Mouse (Mus musculus) forebrain, embryonic 14.5 days (tissue): ENCODE results near the gene Mindy2. TPM values are rescaled to one million over a fixed set of nuclear protein-coding genes. Genes with fewer than 3 reads are reported as not detected.
"Not testable (repeated sequence)": the region's sequence is repeated elsewhere in the genome, so short reads cannot be mapped to it uniquely, and the experiment has no call there.

Experiments used
- ATAC-seq: fragments of 200-750 bp; cut with Nextera tagmentation; 2 replicates; pipeline ENCODE4 v1.8.0; 2017; ENCODE audit warnings: mild to moderate bottlenecking, moderate library complexity
- DNase-seq: peaks from one replicate; pipeline ENCODE4 v3.0.0-alpha.2; 2015; ENCODE audit warnings: low spot score
- H3K27ac ChIP-seq: fragments of 300-500 bp; sonication (generic); 2 replicates; pipeline ENCODE4 v1.5.1; 2014; ENCODE audit warnings: low read depth, mild to moderate bottlenecking, control low read depth, low read length, moderate library complexity
- H3K27me3 ChIP-seq: fragments of 300-500 bp; sonication (generic); replicated peaks from 2 replicates; pipeline ENCODE4 v1.6.1; 2014; ENCODE audit warnings: low read length, control low read depth, mixed read lengths; ENCODE audit not compliant: control insufficient read depth, insufficient read depth
- H3K36me3 ChIP-seq: fragments of 300-500 bp; sonication (generic); 2 replicates; pipeline ENCODE4 v1.6.1; 2014; ENCODE audit warnings: low read length, control low read depth; ENCODE audit not compliant: control insufficient read depth, insufficient read depth
- H3K4me1 ChIP-seq: fragments of 300-500 bp; sonication (generic); 2 replicates; pipeline ENCODE4 v1.6.1; 2014; ENCODE audit warnings: antibody characterized with exemption, low read length, control low read depth; ENCODE audit not compliant: control insufficient read depth, insufficient read depth
- H3K4me2 ChIP-seq: fragments of 300-500 bp; sonication (generic); 2 replicates; pipeline ENCODE4 v1.6.1; 2014; ENCODE audit warnings: mild to moderate bottlenecking, control low read depth, low read length
- H3K4me3 ChIP-seq: fragments of 300-500 bp; sonication (generic); 2 replicates; pipeline ENCODE4 v1.5.1; 2014; ENCODE audit warnings: low read depth, low read length, control low read depth
- H3K9ac ChIP-seq: fragments of 300-500 bp; sonication (generic); 2 replicates; pipeline ENCODE4 v1.6.1; 2014; ENCODE audit warnings: mild to moderate bottlenecking, low read length, control low read depth, moderate library complexity
- H3K9me3 ChIP-seq: fragments of 300-500 bp; sonication (generic); replicated peaks from 2 replicates; pipeline ENCODE4 v1.6.1; 2016; ENCODE audit warnings: low read length, control low read depth, mixed read lengths; ENCODE audit not compliant: control insufficient read depth
- WGBS: fragments of 180-500 bp; shearing (Covaris S2); extraction: QIAGEN DNeasy Blood & Tissue Kit; methylation state at CpG from one replicate; pipeline ENCODE4 v1.1.7; 2014; 5-methylcytosine and 5-hydroxymethylcytosine counted together
- polyA plus RNA-seq: library from polyadenylated mRNA; unstranded; fragments of >200 nt; fragmentation: Nextera tagmentation; extraction: Ambion mirVana; gene quantifications from 2 replicates; pipeline ENCODE4 v1.2.1, GENCODE M21; 2014

Gene Mindy2
- polyA plus RNA-seq, 1 experiment from 2014 or later, result 12.4 TPM

DNA sequence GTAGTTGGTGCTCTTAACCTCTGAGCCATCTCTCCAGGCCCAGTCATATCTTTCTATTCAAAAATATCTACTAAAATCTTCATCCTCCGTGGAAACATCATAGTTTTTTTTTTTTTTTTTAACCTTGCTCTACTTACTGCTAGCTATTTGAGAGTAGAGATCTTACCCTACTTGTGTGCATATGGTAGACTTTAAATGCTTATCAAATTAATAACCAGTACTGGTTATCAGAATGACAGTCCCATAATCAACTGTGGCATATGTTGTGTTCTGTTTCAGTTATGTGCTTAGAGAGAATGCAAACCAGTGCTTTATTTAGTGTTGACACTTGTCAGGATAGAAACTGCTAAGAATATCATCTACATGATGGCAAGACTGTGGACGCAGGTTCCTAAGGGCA is 78.9 kb downstream of the Mindy2 start:
- no peaks in the 10 kb centered on the region for H3K4me1 ChIP-seq
- no peak overlapping the region for H3K4me3 ChIP-seq
- H3K9ac ChIP-seq, result no peak overlapping the region
- no peaks in the 10 kb centered on the region for H3K9me3 ChIP-seq
- DNase-seq (no peak), ATAC-seq (no peak)
- no peak overlapping the region for H3K4me2 ChIP-seq
- WGBS, result 93% methylated on average over 2 of the region's 2 CpGs
- H3K36me3 ChIP-seq, result peaks cover 66% of the 10 kb centered on the region
- H3K27ac ChIP-seq, result no peak overlapping the region
- H3K27me3 ChIP-seq, result no peaks in the 10 kb centered on the region

DNA sequence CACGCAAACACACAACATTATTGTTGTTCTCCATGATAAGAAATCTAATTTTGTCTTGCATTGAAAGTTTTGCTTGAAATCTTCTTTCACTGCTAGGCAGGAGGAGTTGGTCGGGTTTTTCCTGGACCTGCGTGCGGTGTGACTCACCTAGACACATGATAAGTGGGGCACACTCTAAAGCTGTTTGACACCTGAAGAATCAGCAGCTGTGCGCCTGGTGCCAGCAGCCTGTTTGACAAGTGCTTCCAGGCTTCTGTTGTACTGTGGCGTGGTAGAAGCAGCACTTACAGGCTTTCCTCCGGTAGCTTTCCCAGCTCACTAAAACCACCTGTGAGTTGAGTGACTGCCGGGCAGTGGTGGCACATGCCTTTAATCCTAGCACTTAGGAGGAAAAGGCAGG is 86.6 kb downstream of the Mindy2 start:
- peaks cover 29% of the 10 kb centered on the region for H3K36me3 ChIP-seq
- H3K4me2 ChIP-seq, result no peak overlapping the region
- DNase-seq, result no peak
- ATAC-seq, result no peak
- no peak overlapping the region for H3K9ac ChIP-seq
- no peaks in the 10 kb centered on the region for H3K9me3 ChIP-seq
- H3K4me1 ChIP-seq, result no peaks in the 10 kb centered on the region
- no peaks in the 10 kb centered on the region for H3K27me3 ChIP-seq
- no peak overlapping the region for H3K4me3 ChIP-seq
- no peak overlapping the region for H3K27ac ChIP-seq
- WGBS, result 97% methylated on average over 8 of the region's 8 CpGs

DNA sequence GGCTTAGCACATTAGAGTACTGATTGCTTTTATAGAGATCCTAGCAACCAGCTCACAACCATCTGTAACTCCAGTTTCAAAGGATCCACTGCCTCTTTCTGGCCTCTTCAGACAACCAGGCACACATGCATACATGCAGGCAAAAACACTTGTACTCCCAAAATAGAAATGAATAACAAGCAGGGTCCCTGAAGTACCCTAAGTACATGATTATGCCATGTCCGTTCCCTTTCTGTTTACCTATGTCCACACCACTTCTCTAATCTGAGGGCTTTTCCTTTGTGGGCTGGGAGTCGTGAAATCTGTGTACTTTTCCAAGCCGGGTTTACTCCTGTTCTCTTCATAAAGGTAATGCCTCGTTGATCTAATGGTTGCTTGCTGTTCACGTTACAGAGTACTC is 89.3 kb downstream of the Mindy2 start:
- no peak overlapping the region for H3K27ac ChIP-seq
- H3K9ac ChIP-seq, result no peak overlapping the region
- DNase-seq (no peak), ATAC-seq (no peak)
- H3K36me3 ChIP-seq, result peaks cover 13% of the 10 kb centered on the region
- no peaks in the 10 kb centered on the region for H3K9me3 ChIP-seq
- H3K4me3 ChIP-seq, result no peak overlapping the region
- no peaks in the 10 kb centered on the region for H3K27me3 ChIP-seq
- WGBS, result 84% methylated on average over 5 of the region's 5 CpGs
- no peak overlapping the region for H3K4me2 ChIP-seq
- no peaks in the 10 kb centered on the region for H3K4me1 ChIP-seq

DNA sequence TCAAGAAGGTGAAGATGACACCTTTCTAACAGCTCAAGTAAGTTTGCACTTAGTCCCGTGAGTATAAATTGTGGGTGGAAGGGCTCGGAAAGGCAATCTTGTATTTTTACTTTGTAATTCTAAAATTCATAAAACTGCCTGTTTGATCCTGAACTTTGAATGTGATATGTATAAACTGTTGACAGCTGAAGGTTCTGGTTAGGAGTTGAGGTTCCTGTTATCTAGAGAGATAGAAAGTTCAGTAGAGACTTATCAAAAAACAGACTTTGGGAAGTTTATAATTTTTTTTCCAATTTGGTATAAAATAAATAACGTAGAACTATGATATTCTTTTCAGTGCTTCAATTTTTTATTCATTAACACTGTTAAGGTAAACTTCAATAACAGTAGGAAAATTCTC is 94.1 kb downstream of the Mindy2 start:
- no peak for DNase-seq
- Histone ChIP-seq H3K4me3 (no peak overlapping the region), H3K9me3 (no peaks in the 10 kb centered on the region), H3K9ac (no peak overlapping the region), H3K27me3 (no peaks in the 10 kb centered on the region), H3K36me3 (0 out of 2 replicates have a peak, but pooled peaks cover 7% of the 10 kb centered on the region), H3K4me2 (no peak overlapping the region), H3K4me1 (no peaks in the 10 kb centered on the region), H3K27ac (no peak overlapping the region)
- no peak for ATAC-seq
- WGBS, result 96% methylated on average over 3 of the region's 3 CpGs

DNA sequence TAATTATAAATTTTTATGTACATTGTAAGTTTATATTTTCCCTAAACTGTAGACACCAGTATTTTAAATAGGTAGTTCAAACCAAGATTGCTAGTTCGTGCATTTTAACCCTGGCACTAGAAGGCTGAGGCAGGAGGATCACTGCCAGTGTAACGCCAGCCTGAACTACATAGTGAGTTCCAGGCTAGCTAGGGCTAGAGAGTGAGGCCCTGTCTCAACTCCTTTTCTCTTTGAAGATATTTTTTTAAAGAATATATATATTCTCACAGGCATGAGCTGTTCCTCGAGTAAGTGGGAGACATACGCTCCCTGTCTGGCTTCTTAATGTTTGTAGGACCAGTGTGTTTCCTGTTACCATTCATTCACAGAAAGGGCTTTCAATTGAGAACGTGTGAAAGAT is 100.2 kb downstream of the Mindy2 start:
- no peak for ATAC-seq
- Histone ChIP-seq H3K27ac (no peak overlapping the region), H3K27me3 (no peaks in the 10 kb centered on the region), H3K4me2 (no peak overlapping the region), H3K36me3 (no peaks in the 10 kb centered on the region), H3K9me3 (0 out of 2 replicates have a peak, but pooled peaks cover 4% of the 10 kb centered on the region), H3K4me3 (no peak overlapping the region), H3K4me1 (no peaks in the 10 kb centered on the region), H3K9ac (no peak overlapping the region)
- DNase-seq, result no peak
- WGBS, result 94% methylated on average over 5 of the region's 5 CpGs

DNA sequence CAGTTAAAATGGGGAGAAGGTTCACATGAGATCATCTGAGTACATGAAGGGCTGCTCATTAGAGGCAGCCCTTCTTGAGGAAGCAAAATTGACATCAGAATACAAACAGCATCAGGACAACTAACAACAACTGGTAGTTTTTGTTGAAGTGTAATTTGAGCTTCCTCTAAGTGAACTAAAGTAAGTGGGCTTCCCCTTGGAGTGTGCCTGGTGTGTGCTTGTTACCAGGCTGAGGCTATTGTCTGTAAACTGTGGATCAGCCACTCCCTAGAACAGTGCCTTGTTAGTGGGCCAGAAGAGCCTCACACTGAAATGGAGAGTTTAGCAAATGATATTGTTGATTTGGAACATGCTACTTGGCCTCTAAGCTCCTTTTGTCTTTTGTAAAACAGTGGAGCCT is 101.5 kb downstream of the Mindy2 start:
- Histone ChIP-seq H3K4me3 (no peak overlapping the region), H3K9ac (no peak overlapping the region), H3K36me3 (no peaks in the 10 kb centered on the region), H3K4me1 (no peaks in the 10 kb centered on the region), H3K4me2 (no peak overlapping the region), H3K9me3 (0 out of 2 replicates have a peak, but pooled peaks cover 4% of the 10 kb centered on the region), H3K27me3 (no peaks in the 10 kb centered on the region), H3K27ac (no peak overlapping the region)
- no peak for ATAC-seq
- DNase-seq, result no peak

DNA sequence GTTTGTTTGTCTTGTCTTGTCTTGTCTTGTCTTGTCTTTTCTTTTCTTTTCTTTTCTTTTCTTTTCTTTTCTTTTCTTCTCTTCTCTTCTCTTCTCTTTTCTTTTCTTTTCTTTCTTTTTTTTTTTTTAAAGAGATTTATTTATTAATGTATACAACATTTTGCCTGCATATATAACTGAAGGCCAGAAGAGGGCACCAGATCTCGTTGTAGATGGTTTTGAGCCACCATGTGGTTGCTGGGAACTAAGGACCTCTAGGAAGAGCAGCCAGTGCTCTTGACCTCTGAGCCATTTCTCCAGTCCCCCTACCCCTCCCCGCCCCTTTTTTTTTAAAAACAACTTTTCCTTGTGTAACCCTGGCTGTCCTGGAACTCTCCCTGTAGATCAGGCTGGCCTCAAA is 104.7 kb downstream of the Mindy2 start:
- not testable (repeated sequence) for H3K9ac ChIP-seq, H3K4me2 ChIP-seq, H3K9me3 ChIP-seq, H3K4me3 ChIP-seq, H3K27me3 ChIP-seq, H3K36me3 ChIP-seq, DNase-seq, H3K27ac ChIP-seq, H3K4me1 ChIP-seq, ATAC-seq
- WGBS, result 92% methylated on average over 2 of the region's 2 CpGs

DNA sequence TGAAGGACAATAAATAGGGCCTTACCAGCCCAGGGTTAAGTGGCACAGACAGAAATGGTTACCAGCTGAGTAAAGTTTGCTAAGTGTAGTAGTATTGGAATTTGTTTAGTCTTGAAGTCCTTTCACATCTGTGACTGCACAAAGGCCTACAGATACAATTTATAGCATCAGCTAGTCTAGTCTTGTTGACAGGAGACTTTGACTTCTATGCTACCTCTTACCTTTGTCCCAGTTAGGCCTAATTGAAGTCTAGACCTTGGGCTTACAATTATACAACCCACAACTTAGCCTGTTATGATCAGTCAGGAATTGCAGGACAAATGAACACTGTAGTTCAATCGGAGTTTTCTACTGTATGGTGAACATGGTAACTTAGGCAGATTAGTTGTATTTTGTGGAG is 105.5 kb downstream of the Mindy2 start:
- Histone ChIP-seq H3K27ac (no peak overlapping the region), H3K9me3 (0 out of 2 replicates have a peak, but pooled peaks cover 4% of the 10 kb centered on the region), H3K4me3 (no peak overlapping the region), H3K27me3 (no peaks in the 10 kb centered on the region), H3K9ac (no peak overlapping the region), H3K36me3 (no peaks in the 10 kb centered on the region), H3K4me1 (no peaks in the 10 kb centered on the region), H3K4me2 (no peak overlapping the region)
- no peak for DNase-seq
- WGBS, result 94% methylated on average over 1 of the region's 1 CpGs
- ATAC-seq, result no peak
